Mouse (Mus musculus) bone marrow, adult 2 months (tissue): ENCODE results near the gene Smtnl1. TPM values are rescaled to one million over a fixed set of nuclear protein-coding genes. Genes with fewer than 3 reads are reported as not detected.

Source experiments
- H3K27ac ChIP-seq: fragments of 200-500 bp; 2 replicates; pipeline ENCODE4 v1.5.1; 2012; ENCODE audit warnings: low read depth, mild to moderate bottlenecking, control low read depth, inconsistent platforms, low read length; ENCODE audit not compliant: control insufficient read depth, poor library complexity, insufficient read depth
- H3K4me1 ChIP-seq: fragments of 200-500 bp; 2 replicates; pipeline ENCODE4 v1.6.1; 2011; ENCODE audit warnings: low read length; ENCODE audit not compliant: control insufficient read depth, insufficient read depth
- H3K4me3 ChIP-seq: fragments of 200-500 bp; replicated peaks from 2 replicates; pipeline ENCODE3; 2011; ENCODE audit warnings: mild to moderate bottlenecking, low read depth, low read length, control low read depth; ENCODE audit not compliant: control insufficient read depth
- CTCF ChIP-seq: fragments of 200-500 bp; IDR thresholded peaks from 2 replicates; pipeline ENCODE4 v1.5.1; 2011; ENCODE audit warnings: low read length, control low read depth; ENCODE audit not compliant: control insufficient read depth, insufficient read depth
- POLR2A ChIP-seq: fragments of 200-500 bp; IDR thresholded peaks from 2 replicates; pipeline ENCODE4 v1.6.1; 2011; ENCODE audit warnings: low read depth, mild to moderate bottlenecking, control low read depth, low read length, borderline replicate concordance; ENCODE audit not compliant: control insufficient read depth
- WGBS: fragments of 180-500 bp; shearing (Covaris S2); methylation state at CpG from one replicate; pipeline ENCODE4 v1.1.7; 2018; 5-methylcytosine and 5-hydroxymethylcytosine counted together
- polyA plus RNA-seq: library from polyadenylated mRNA; stranded (reverse); fragments of >200 nt; gene quantifications from 2 replicates; pipeline ENCODE4 v1.2.4, GENCODE M21; 2011; ENCODE audit warnings: low replicate concordance; ENCODE audit not compliant: missing spikeins, insufficient read depth, insufficient read length

Smtnl1 gene
- 0.85 TPM in 1 of 2 replicates, not detected in the other for polyA plus RNA-seq

DNA sequence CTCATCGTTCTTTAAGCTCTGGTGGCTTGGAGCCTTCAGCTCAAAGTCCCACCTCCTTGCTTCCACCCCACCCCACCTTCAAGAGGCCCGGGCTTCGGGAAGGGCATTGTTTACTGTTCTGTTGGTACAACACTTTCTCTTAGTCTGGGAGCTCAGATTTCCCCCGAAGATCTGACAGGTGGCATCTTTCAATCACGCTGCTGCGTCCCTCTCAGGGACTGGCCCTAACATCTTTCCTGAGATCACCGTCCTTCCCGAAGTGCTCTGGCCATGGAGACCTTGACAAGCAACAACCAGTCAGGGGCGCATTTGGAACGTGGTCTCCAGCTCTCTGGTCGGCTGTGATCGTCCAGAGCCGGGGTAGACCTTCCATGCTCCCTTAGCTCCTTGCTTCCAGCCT, at the start of gene Smtnl1:
Smtnl1 (minus strand) TSS at position 101 of the 400 bp plus-strand sequence.
- peaks cover 1% of the 10 kb centered on the region; the same call in 1 of the 2 replicates for H3K4me1 ChIP-seq
- WGBS = 54% methylated on average over 13 of the region's 13 CpGs
- TF ChIP-seq POLR2A (no peak), CTCF (no peak)
- H3K4me3 ChIP-seq = no peak within 1 kb of the TSS
- H3K27ac ChIP-seq = no peak within 1 kb of the TSS

DNA sequence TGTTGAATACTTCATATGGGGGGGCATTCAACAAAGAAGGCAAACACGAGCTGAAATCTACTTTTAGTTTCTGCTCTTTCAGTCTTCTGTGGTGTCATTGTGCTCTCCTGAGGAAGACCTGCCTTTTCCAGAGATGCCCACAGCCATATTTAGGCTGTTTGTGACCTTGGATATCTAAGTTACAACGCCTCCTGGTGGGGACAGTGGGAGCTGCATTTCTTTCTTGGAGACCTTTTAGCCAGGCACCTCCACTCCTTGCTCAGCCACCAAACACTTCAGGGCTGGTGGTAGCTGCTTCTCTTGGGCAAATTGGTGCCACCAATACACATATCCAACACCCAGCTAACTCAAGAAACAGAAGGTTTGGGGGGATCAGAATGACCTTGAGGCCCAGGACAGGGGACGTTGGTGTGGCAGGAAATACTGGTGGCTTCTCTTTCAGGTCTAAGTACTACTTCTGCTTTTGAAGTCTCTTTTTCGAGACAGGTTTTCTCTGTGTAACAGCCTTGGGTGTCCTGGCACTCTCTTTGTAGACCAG, 48.2 kb upstream of the Smtnl1 start:
- TF ChIP-seq CTCF = peak; percentile 26; the same call in 1 of the 2 replicates
- no peak for TF ChIP-seq POLR2A
- 18% methylated on average over 4 of the region's 4 CpGs for WGBS
- Histone ChIP-seq H3K27ac (no peak overlapping the region), H3K4me1 (peaks cover 2% of the 10 kb centered on the region; the same call in 1 of the 2 replicates), H3K4me3 (no peak overlapping the region)

DNA sequence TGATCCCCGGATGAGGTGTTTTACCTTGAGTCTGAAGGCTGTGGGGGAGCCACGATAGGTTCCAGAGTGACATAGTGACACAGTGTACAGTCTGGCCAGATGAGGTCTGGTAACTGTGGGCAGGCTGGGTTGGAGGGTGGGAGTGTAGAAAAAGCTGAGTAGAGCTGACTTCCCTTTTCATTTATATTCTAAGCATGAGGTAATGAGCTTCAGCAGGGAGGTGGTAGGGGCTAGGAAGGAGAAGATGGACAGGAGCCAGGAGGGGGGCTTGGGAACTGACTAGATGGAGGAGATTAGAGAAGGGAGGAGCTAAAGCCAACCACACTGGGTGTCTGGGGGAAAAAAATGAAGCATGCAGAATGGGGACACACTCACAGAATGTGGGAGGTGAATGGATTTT, 46.5 kb upstream of the Smtnl1 start:
- TF ChIP-seq POLR2A (no peak), CTCF (no peak)
- H3K4me1 ChIP-seq = peaks cover 2% of the 10 kb centered on the region; the same call in 1 of the 2 replicates
- H3K27ac ChIP-seq = no peak overlapping the region
- 10% methylated on average over 2 of the region's 2 CpGs for WGBS
- H3K4me3 ChIP-seq = no peak overlapping the region

- no peak for TF ChIP-seq POLR2A
- peak; percentile 92 for TF ChIP-seq CTCF
- H3K4me1 ChIP-seq = peaks cover 2% of the 10 kb centered on the region; the same call in 1 of the 2 replicates
- 4% methylated on average over 5 of the region's 5 CpGs for WGBS
- H3K4me3 ChIP-seq = no peak overlapping the region
- no peak overlapping the region for H3K27ac ChIP-seq
Measured at GRCm38 (mm10) chr2:84868521-84868943, 46.1 kb upstream of the Smtnl1 start.

GRCm38 (mm10) chr2:84865616-84866571, 43.4 kb upstream of the Smtnl1 start:
- 6% methylated on average over 47 of the region's 47 CpGs for WGBS

GRCm38 (mm10) chr2:84862231-84862630, 39.8 kb upstream of the Smtnl1 start:
- no peaks in the 10 kb centered on the region for H3K4me1 ChIP-seq
- TF ChIP-seq POLR2A (no peak), CTCF (no peak)
- WGBS = 50% methylated on average over 3 of the region's 3 CpGs
- H3K27ac ChIP-seq = no peak overlapping the region
- no peak overlapping the region for H3K4me3 ChIP-seq

More at GRCm38 (mm10) chr2:84865616-84866571, 43.4 kb upstream of the Smtnl1 start:
- Histone ChIP-seq H3K4me3 (no peak overlapping the region), H3K4me1 (no peaks in the 10 kb centered on the region; the same call in 1 of the 2 replicates), H3K27ac (no peak overlapping the region)
- TF ChIP-seq POLR2A (no peak), CTCF (peak; percentile 62)

DNA sequence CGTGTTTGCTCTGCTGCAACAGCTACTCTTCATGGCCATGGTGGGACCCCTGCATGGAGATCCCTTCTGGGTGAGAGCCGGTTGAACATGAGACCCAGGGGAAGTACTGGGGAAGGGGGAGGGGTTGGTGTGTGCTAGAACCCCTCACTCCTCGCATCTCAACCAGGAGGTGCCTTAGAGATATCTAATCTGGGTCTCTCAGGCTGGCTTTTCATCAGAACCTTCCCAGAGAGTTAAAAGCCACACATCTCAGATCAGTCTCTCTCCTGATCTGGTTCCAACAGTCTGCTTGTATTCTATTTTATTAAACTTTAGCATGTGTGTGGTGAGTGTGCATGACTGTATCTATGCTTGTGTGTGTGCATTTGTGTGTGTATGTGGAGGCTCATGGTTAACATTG, 39.0 kb upstream of the Smtnl1 start:
- no peak overlapping the region for H3K27ac ChIP-seq
- 62% methylated on average over 3 of the region's 3 CpGs for WGBS
- H3K4me3 ChIP-seq = no peak overlapping the region
- TF ChIP-seq CTCF = no peak
- TF ChIP-seq POLR2A = no peak
- H3K4me1 ChIP-seq = no peaks in the 10 kb centered on the region
